Comparison of ENCODE assay signal across 25 mouse cellular contexts in genomic region chr1:53335465-53335864, GRCm38 (mm10). TPM values are rescaled to one million over a fixed set of nuclear protein-coding genes. Genes with fewer than 3 reads are reported as not detected.
"Had no signal": no experiment of that assay in that cellular context is flagged by ENCODE, and none has a peak within 500 bp of the region (broad histone marks: within the 10 kb centered on the region; RNA-seq: fewer than 3 reads in every experiment).

No protein-coding gene starts in this region.

- H3K9ac ChIP-seq: lung, embryonic 15.5 days; midbrain, embryonic 12.5 days; neural tube, embryonic 13.5 days; stomach, embryonic 15.5 days had no signal

- H3K27ac ChIP-seq: lung, embryonic 15.5 days; macrophage; midbrain, embryonic 10.5 days; midbrain, embryonic 12.5 days; neural tube, embryonic 13.5 days; stomach, embryonic 15.5 days; stomach, postnatal 0 days had no signal

- H3K36me3 ChIP-seq: lung, embryonic 15.5 days; stomach, embryonic 15.5 days had no signal

- H3K27me3 ChIP-seq: lung, embryonic 15.5 days; megakaryocyte, embryonic 14.5 days; midbrain, embryonic 12.5 days; neural tube, embryonic 13.5 days; stomach, embryonic 15.5 days had no signal

- H3K9me3 ChIP-seq: lung, embryonic 15.5 days; stomach, embryonic 15.5 days had no signal

- H3K4me1 ChIP-seq: lung, embryonic 15.5 days; midbrain, embryonic 10.5 days; midbrain, embryonic 12.5 days; neural tube, embryonic 13.5 days; stomach, embryonic 15.5 days had no signal

- H3K4me3 ChIP-seq: lung, embryonic 15.5 days; megakaryocyte, embryonic 14.5 days; midbrain, embryonic 10.5 days; midbrain, embryonic 12.5 days; myocyte; neural tube, embryonic 13.5 days; stomach, embryonic 15.5 days had no signal

- ATAC-seq: lung, postnatal 0 days; midbrain, embryonic 16.5 days had no signal

- H3K4me2 ChIP-seq: lung, embryonic 15.5 days; midbrain, embryonic 12.5 days; neural tube, embryonic 13.5 days; stomach, embryonic 15.5 days had no signal

- DNase-seq: lung, adult 2 months; lung, postnatal 14 days; lung, postnatal 36 days; midbrain, embryonic 14.5 days; thymus, adult 2 months; thymus, postnatal 25 days; thymus, postnatal 4 days had no signal

RNA-seq across cellular contexts. Expression of gene Asdurf, which starts 17.0 kb away (rescaled TPM):
- total RNA-seq: liver, adult 2 months had no signal
- polyA plus RNA-seq: liver, adult 2 months; lung, adult 2 months; lung, embryonic 15.5 days; midbrain, embryonic 10.5 days; midbrain, embryonic 12.5 days; midbrain, embryonic 16.5 days; myocyte; spleen, adult 2 months; testis, adult 2 months; thymus, adult 2 months; urinary bladder, adult 2 months had no signal

RNA-seq across cellular contexts. Expression of gene Gm28551, which starts 17.0 kb away (rescaled TPM):
- total RNA-seq: liver, adult 2 months; megakaryocyte progenitor cell, adult 5-6 weeks; neutrophil, adult 5-6 weeks had no signal
- polyA plus RNA-seq: liver, adult 2 months; lung, adult 2 months; macrophage; spleen, adult 2 months; testis, adult 2 months; thymus, adult 2 months had no signal

RNA-seq across cellular contexts. Expression of gene Gm28778, which starts 38.6 kb away (rescaled TPM):
- total RNA-seq: liver, adult 2 months; megakaryocyte progenitor cell, adult 5-6 weeks; neutrophil, adult 5-6 weeks had no signal
- polyA plus RNA-seq: lung, embryonic 15.5 days; lung, postnatal 0 days; macrophage; midbrain, embryonic 10.5 days; midbrain, embryonic 12.5 days; midbrain, embryonic 14.5 days; midbrain, embryonic 16.5 days; myocyte; neural tube, embryonic 11.5 days; neural tube, embryonic 13.5 days; stomach, embryonic 15.5 days; urinary bladder, adult 2 months had no signal
